Mouse (Mus musculus) myocyte (in vitro differentiated cells): ENCODE measurements at regions not wholly inside any gene's neighbourhood (a gene's known extent, or its start where the extent isn't known, plus 50 kb on each side); places are given as distances from the start of the nearest gene placed in this dataset.

Source experiments
- H3K27me3 ChIP-seq: one replicate; pipeline ENCODE4 v1.6.1; 2011; ENCODE audit not compliant: control insufficient read depth, insufficient read depth, insufficient read length
- H3K36me3 ChIP-seq: one replicate; pipeline ENCODE4 v1.6.1; 2011; ENCODE audit not compliant: control insufficient read depth, insufficient read depth
- H3K4me2 ChIP-seq: one replicate; pipeline ENCODE4 v1.6.1; 2011; ENCODE audit warnings: low read depth, control low read depth
- H3K4me3 ChIP-seq: one replicate; pipeline ENCODE4 v1.5.1; 2011; ENCODE audit warnings: mild to moderate bottlenecking, control low read depth, moderate library complexity
- H3K79me2 ChIP-seq: one replicate; pipeline ENCODE4 v1.6.1; 2011; ENCODE audit not compliant: control insufficient read depth, insufficient read depth
- H3ac ChIP-seq: one replicate; pipeline ENCODE4 v1.6.1; 2011; ENCODE audit not compliant: control insufficient read depth, insufficient read length
- CEBPB ChIP-seq: IDR thresholded peaks from 2 replicates; pipeline ENCODE4 v1.6.1; 2011; ENCODE audit warnings: mild to moderate bottlenecking, moderate library complexity; ENCODE audit not compliant: poor library complexity, insufficient read depth, severe bottlenecking
- E2F4 ChIP-seq: IDR thresholded peaks from one replicate; pipeline ENCODE4 v1.6.1; 2011; ENCODE audit warnings: mild to moderate bottlenecking, control low read depth, moderate library complexity; ENCODE audit not compliant: insufficient read depth
- MAX ChIP-seq: IDR thresholded peaks from one replicate; pipeline ENCODE4 v1.6.1; 2011; ENCODE audit warnings: low read depth, mild to moderate bottlenecking, control low read depth
- MYOD1 ChIP-seq, 3 experiments: IDR thresholded peaks; one replicate each; pipeline ENCODE4 v1.6.1; 2011; ENCODE audit warnings: control low read depth in 2 of 3, low read depth in 2 of 3, mild to moderate bottlenecking in 2 of 3, moderate library complexity in 1 of 3; ENCODE audit not compliant: insufficient read length in 2 of 3, control insufficient read depth in 1 of 3
- MYOG ChIP-seq, 3 experiments: IDR thresholded peaks; one replicate each; pipeline ENCODE4 v1.6.1; 2011; ENCODE audit warnings: control low read depth in 2 of 3, low read depth in 2 of 3, mild to moderate bottlenecking in 2 of 3; ENCODE audit not compliant: insufficient read length in 2 of 3, control insufficient read depth in 1 of 3, insufficient read depth in 1 of 3
- POLR2A ChIP-seq: IDR thresholded peaks from one replicate; pipeline ENCODE4 v1.6.1; 2011; ENCODE audit warnings: low read depth, mild to moderate bottlenecking, control low read depth, moderate library complexity; ENCODE audit not compliant: insufficient read length
- POLR2AphosphoS2 ChIP-seq: IDR thresholded peaks from one replicate; pipeline ENCODE4 v1.6.1; 2011; ENCODE audit warnings: low read depth, control low read depth; ENCODE audit not compliant: insufficient read length
- REST ChIP-seq: IDR thresholded peaks from one replicate; pipeline ENCODE4 v1.6.1; 2011; ENCODE audit warnings: mild to moderate bottlenecking, control low read depth, moderate library complexity; ENCODE audit not compliant: insufficient read depth, insufficient read length
- SRF ChIP-seq: IDR thresholded peaks from one replicate; pipeline ENCODE4 v1.6.1; 2011; ENCODE audit warnings: low read depth; ENCODE audit not compliant: control insufficient read depth, insufficient read length
- TCF12 ChIP-seq: IDR thresholded peaks from one replicate; pipeline ENCODE4 v1.6.1; 2011; ENCODE audit warnings: mild to moderate bottlenecking, control low read depth; ENCODE audit not compliant: poor library complexity, insufficient read depth, severe bottlenecking
- TCF3 ChIP-seq: IDR thresholded peaks from one replicate; pipeline ENCODE4 v1.6.1; 2011; ENCODE audit warnings: low read depth, control low read depth; ENCODE audit not compliant: insufficient read length
- USF1 ChIP-seq: IDR thresholded peaks from one replicate; pipeline ENCODE4 v1.6.1; 2011; ENCODE audit warnings: low read depth, mild to moderate bottlenecking, control low read depth, moderate library complexity

DNA sequence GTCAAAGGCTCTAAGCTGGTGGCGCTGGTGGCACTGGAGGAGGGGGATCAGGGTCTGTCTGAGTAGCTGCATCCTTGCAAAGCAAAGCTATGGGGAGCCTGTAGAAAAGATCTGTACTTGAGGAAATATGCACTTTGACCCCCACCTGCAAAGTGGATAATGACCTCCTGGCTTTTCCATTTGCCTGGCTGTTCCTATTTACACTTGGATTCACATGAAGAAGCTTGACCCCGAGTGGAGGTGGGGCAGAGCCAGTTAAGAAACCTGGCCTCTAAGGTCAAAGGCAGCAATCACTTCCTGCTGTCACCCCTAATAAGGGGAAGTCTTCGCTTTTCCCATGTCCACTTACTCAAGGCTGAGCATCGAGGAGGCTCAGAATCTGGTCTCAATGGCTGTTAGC lies 145.7 kb upstream of the Fam19a5 start:
- Histone ChIP-seq H3K79me2 (no peaks in the 10 kb centered on the region), H3K4me3 (no peak overlapping the region), H3K4me2 (no peak overlapping the region), H3K36me3 (no peaks in the 10 kb centered on the region), H3ac (no peak overlapping the region), H3K27me3 (no peaks in the 10 kb centered on the region)
- no peak for TF ChIP-seq SRF
- no peak for TF ChIP-seq MYOD1 (IDR thresholded peaks at IDR 0.05; ENCODE audit: control insufficient read depth in 1 of 3, insufficient read length in 2 of 3, low read depth in 2 of 3)
- TF ChIP-seq MYOG (IDR thresholded peaks at IDR 0.05; ENCODE audit: control insufficient read depth in 1 of 3, insufficient read depth in 1 of 3, insufficient read length in 2 of 3, low read depth in 2 of 3) = no peak
- no peak for TF ChIP-seq POLR2A
- TF ChIP-seq E2F4 = no peak
- no peak for TF ChIP-seq TCF12
- TF ChIP-seq MAX = no peak
- no peak for TF ChIP-seq POLR2AphosphoS2
- no peak for TF ChIP-seq TCF3

DNA sequence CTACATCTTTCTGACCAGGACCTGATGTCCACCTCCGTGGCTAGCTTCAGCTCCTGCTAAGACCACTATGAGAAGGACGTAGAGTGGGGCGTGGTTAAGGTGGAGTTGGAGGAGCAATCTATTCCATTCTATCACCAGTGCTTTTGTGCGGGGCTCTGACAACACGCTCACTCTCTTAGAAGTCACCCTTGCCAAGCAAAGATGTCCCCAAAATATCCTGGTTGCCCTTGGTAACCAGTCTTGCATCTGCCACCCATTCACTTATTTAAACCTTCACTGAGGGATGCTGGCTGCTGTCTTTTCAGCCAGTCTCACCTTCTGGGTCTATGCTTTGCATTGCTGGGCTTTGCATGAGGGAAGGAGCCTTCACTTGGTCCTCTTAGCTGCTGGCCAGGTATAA lies 138.4 kb upstream of the Fam19a5 start:
- H3K4me3 ChIP-seq = no peak overlapping the region
- H3K79me2 ChIP-seq = no peaks in the 10 kb centered on the region
- no peak for TF ChIP-seq CEBPB
- no peaks in the 10 kb centered on the region for H3K27me3 ChIP-seq
- H3K36me3 ChIP-seq = no peaks in the 10 kb centered on the region
- no peak overlapping the region for H3ac ChIP-seq
- no peak overlapping the region for H3K4me2 ChIP-seq

DNA sequence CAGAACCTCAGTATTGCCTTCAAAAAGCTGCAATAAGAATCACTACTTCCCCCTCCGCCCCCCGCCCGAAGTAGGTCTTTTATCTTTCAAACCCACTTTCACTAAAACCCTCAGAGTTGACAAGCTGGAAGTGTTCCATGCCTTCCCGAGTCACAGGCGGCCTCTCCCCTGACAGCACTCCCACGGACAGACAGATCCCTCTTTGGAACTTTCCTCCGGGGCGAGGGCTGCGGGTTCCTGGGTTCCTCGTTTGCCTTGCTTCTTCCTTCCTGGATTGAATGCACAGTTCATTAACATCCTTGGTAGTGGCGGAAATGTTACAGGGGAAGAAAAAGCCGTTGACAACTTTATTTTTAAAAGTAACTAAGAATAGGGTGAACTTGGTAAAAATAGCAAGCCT lies 132.1 kb upstream of the Fam19a5 start:
- no peaks in the 10 kb centered on the region for H3K36me3 ChIP-seq
- H3K4me2 ChIP-seq = no peak overlapping the region
- no peaks in the 10 kb centered on the region for H3K79me2 ChIP-seq
- TF ChIP-seq CEBPB (no peak), POLR2A (no peak), USF1 (no peak), MYOD1 (IDR thresholded peaks at IDR 0.05; ENCODE audit: control insufficient read depth in 1 of 3, insufficient read length in 2 of 3, low read depth in 2 of 3) (no peak), MAX (no peak), REST (no peak), TCF12 (no peak), E2F4 (no peak), POLR2AphosphoS2 (no peak), TCF3 (no peak), SRF (no peak), MYOG (IDR thresholded peaks at IDR 0.05; ENCODE audit: control insufficient read depth in 1 of 3, insufficient read depth in 1 of 3, insufficient read length in 2 of 3, low read depth in 2 of 3) (no peak)
- no peak overlapping the region for H3K4me3 ChIP-seq
- no peak overlapping the region for H3ac ChIP-seq
- H3K27me3 ChIP-seq = no peaks in the 10 kb centered on the region

DNA sequence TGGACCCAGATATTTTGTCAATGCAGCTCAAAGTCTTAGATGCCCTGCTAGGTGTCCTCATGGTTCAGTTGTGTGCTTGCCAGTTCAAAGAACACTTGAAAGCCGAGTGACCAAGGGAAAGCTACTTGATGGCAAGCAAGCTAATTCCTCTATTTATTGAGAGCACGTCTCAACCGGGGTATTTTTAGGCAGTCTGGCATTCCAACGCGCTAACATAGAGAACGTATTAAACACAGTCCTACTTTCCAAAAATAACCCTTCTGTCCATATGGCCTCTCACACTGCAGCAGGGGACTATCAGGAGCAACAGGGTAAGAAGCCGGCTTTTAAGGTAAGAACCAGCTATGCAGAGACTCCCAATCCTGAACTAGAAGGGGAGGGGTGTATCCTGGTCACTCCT lies 128.1 kb upstream of the Fam19a5 start:
- H3ac ChIP-seq = no peak overlapping the region
- H3K36me3 ChIP-seq = no peaks in the 10 kb centered on the region
- H3K27me3 ChIP-seq = no peaks in the 10 kb centered on the region
- no peak for TF ChIP-seq TCF12
- TF ChIP-seq SRF = no peak
- TF ChIP-seq REST = no peak
- no peak for TF ChIP-seq CEBPB
- TF ChIP-seq POLR2A = no peak
- no peak for TF ChIP-seq TCF3
- no peak for TF ChIP-seq E2F4
- no peak for TF ChIP-seq MYOD1 (IDR thresholded peaks at IDR 0.05; ENCODE audit: control insufficient read depth in 1 of 3, insufficient read length in 2 of 3, low read depth in 2 of 3)
- TF ChIP-seq MAX = no peak
- TF ChIP-seq MYOG (IDR thresholded peaks at IDR 0.05; ENCODE audit: control insufficient read depth in 1 of 3, insufficient read depth in 1 of 3, insufficient read length in 2 of 3, low read depth in 2 of 3) = no peak
- no peak for TF ChIP-seq POLR2AphosphoS2
- no peak for TF ChIP-seq USF1
- H3K79me2 ChIP-seq = no peaks in the 10 kb centered on the region
- H3K4me3 ChIP-seq = no peak overlapping the region
- H3K4me2 ChIP-seq = no peak overlapping the region

DNA sequence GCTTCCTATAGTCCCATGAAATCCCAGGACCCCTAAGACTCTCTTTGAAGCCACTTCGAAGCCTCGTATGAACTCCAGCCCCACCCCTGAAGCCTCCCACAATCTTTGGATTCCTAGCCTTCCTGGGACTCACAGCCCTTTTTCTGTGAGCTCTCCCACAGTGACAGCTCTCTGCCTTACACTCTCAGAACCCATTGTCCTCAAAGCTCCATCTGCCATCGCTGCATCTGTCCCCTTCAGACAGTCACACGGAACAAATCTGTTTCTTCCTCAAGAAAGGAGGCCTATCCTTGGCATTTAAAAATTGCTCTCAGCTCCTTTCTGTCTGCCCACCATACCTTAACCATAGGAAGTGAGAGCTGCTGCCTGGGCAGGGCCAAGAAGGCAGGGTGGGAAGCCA lies 122.4 kb upstream of the Fam19a5 start:
- Histone ChIP-seq H3K27me3 (no peaks in the 10 kb centered on the region), H3K36me3 (no peaks in the 10 kb centered on the region), H3K4me3 (no peak overlapping the region), H3ac (no peak overlapping the region), H3K4me2 (no peak overlapping the region), H3K79me2 (no peaks in the 10 kb centered on the region)
- TF ChIP-seq SRF (no peak), TCF3 (no peak), CEBPB (no peak), POLR2A (no peak), TCF12 (no peak), MYOD1 (IDR thresholded peaks at IDR 0.05; ENCODE audit: control insufficient read depth in 1 of 3, insufficient read length in 2 of 3, low read depth in 2 of 3) (no peak), MAX (no peak), USF1 (no peak), REST (no peak), MYOG (IDR thresholded peaks at IDR 0.05; ENCODE audit: control insufficient read depth in 1 of 3, insufficient read depth in 1 of 3, insufficient read length in 2 of 3, low read depth in 2 of 3) (no peak), POLR2AphosphoS2 (no peak), E2F4 (no peak)
